10 mouse cellular contexts compared by ENCODE assay signal in the genomic region with DNA sequence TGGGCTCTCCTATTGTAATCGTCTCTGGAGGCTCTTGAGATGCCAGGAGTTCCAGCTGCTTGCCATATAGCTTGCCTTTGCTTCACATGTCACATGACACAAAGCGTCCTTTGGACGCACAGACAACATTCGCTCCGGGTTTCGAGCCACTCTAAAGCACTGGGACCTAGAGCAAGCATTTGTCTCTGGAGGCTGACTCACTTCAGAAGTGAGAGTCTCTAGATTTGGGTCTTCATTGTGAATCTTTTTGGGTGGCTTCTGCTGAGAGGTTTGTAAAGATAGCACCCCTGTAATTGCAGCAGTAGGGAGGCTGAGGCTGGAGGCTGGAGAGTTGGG. TPM values are rescaled to one million over a fixed set of nuclear protein-coding genes. Genes with fewer than 3 reads are reported as not detected.
DNase-seq lines count a peak whose midpoint lies in the region; ATAC-seq and TF ChIP-seq lines count a peak whose summit lies in the region.
"Had no signal": no experiment of that assay in that cellular context is flagged by ENCODE, and none has a peak within 500 bp of the region (broad histone marks: within the 10 kb centered on the region; RNA-seq: fewer than 3 reads in every experiment).

No protein-coding gene starts in this region.

- H3K9me3 ChIP-seq in forebrain, embryonic 14.5 days (replicated peaks; ENCODE audit: control insufficient read depth, low read length), result no peaks in the 10 kb centered on the region
- no peaks in the 10 kb centered on the region for H3K9me3 ChIP-seq in forebrain, embryonic 15.5 days
- H3K9me3 ChIP-seq in embryonic facial prominence, embryonic 15.5 days (replicated peaks), result no peaks in the 10 kb centered on the region
- H3K9me3 ChIP-seq in midbrain, embryonic 14.5 days (ENCODE audit: control insufficient read depth, low read length), result no peaks in the 10 kb centered on the region

- H3K36me3 ChIP-seq in forebrain, embryonic 14.5 days (ENCODE audit: control insufficient read depth, insufficient read depth, low read length), result no peaks in the 10 kb centered on the region
- H3K36me3 ChIP-seq in forebrain, embryonic 15.5 days, result no peaks in the 10 kb centered on the region
- 0 out of 2 replicates have a peak, but pooled peaks cover 4% of the 10 kb centered on the region for H3K36me3 ChIP-seq in embryonic facial prominence, embryonic 15.5 days
- peaks cover 3% of the 10 kb centered on the region for H3K36me3 ChIP-seq in midbrain, embryonic 14.5 days (ENCODE audit: control insufficient read depth, insufficient read depth, low read length)

- no peaks in the 10 kb centered on the region for H3K27me3 ChIP-seq in forebrain, embryonic 14.5 days (replicated peaks; ENCODE audit: control insufficient read depth, insufficient read depth, low read length)
- no peaks in the 10 kb centered on the region for H3K27me3 ChIP-seq in forebrain, embryonic 15.5 days
- no peaks in the 10 kb centered on the region for H3K27me3 ChIP-seq in embryonic facial prominence, embryonic 15.5 days
- no peaks in the 10 kb centered on the region for H3K27me3 ChIP-seq in midbrain, embryonic 14.5 days (ENCODE audit: control insufficient read depth, insufficient read depth, low read length)

- DNase-seq in forebrain, embryonic 14.5 days (ENCODE audit: low spot score), result no peak
- no peak for DNase-seq in layer of hippocampus, adult 2 months (ENCODE audit: low spot score in 2 of 2)
- no peak for DNase-seq in layer of hippocampus, postnatal 36 days
- DNase-seq in midbrain, embryonic 14.5 days, result no peak
- no peak for DNase-seq in gastrocnemius, adult 8-10 months (ENCODE audit: low spot score in 2 of 2)
- DNase-seq in right cerebral cortex, postnatal 36 days (ENCODE audit: low spot score in 2 of 2), result no peak
- DNase-seq: adrenal gland, adult 2 months; cerebellum, adult 2 months had no signal

- no peak for TF ChIP-seq CTCF in layer of hippocampus, adult 2 months (conservative IDR thresholded peaks at IDR 0.05)

- 0 out of 2 replicates have a peak overlapping the region, but pooled peaks have one; percentile 54 for H3K27ac ChIP-seq in forebrain, embryonic 14.5 days (ENCODE audit: low read depth, low read length)
- H3K27ac ChIP-seq in forebrain, embryonic 15.5 days (replicated peaks), result no peak overlapping the region
- peak overlapping the region; percentile 94 for H3K27ac ChIP-seq in layer of hippocampus, adult 2 months
- H3K27ac ChIP-seq in embryonic facial prominence, embryonic 15.5 days (replicated peaks), result 0 out of 2 replicates have a peak overlapping the region, but pooled peaks have one; percentile 83
- 0 out of 2 replicates have a peak overlapping the region, but pooled peaks have one; percentile 74 for H3K27ac ChIP-seq in midbrain, embryonic 14.5 days (replicated peaks; ENCODE audit: low read depth, low read length)

- no peak for ATAC-seq in forebrain, embryonic 14.5 days
- ATAC-seq in forebrain, embryonic 15.5 days (replicated peaks), result no peak
- ATAC-seq in embryonic facial prominence, embryonic 15.5 days (ENCODE audit: insufficient number of reproducible peaks, low FRiP score, low TSS enrichment, low read depth), result no peak
- ATAC-seq in midbrain, embryonic 14.5 days (ENCODE audit: low FRiP score, low TSS enrichment), result no peak

- 92% methylated on average over 6 of the region's 6 CpGs for WGBS in forebrain, embryonic 14.5 days
- 91% methylated on average over 6 of the region's 6 CpGs for WGBS in forebrain, embryonic 15.5 days
- 88% methylated on average over 6 of the region's 6 CpGs for WGBS in embryonic facial prominence, embryonic 15.5 days
- WGBS in midbrain, embryonic 14.5 days, result 92% methylated on average over 6 of the region's 6 CpGs

- peaks cover 23% of the 10 kb centered on the region for H3K4me1 ChIP-seq in forebrain, embryonic 14.5 days (ENCODE audit: control insufficient read depth, insufficient read depth, low read length)
- H3K4me1 ChIP-seq in forebrain, embryonic 15.5 days, result peaks cover 44% of the 10 kb centered on the region
- H3K4me1 ChIP-seq in embryonic facial prominence, embryonic 15.5 days, result peaks cover 46% of the 10 kb centered on the region
- peaks cover 32% of the 10 kb centered on the region for H3K4me1 ChIP-seq in midbrain, embryonic 14.5 days (ENCODE audit: control insufficient read depth, insufficient read depth, low read length)

- H3K4me3 ChIP-seq in forebrain, embryonic 14.5 days (ENCODE audit: low read depth, low read length), result no peak overlapping the region
- H3K4me3 ChIP-seq in forebrain, embryonic 15.5 days, result no peak overlapping the region
- no peak overlapping the region for H3K4me3 ChIP-seq in layer of hippocampus, adult 2 months
- H3K4me3 ChIP-seq in embryonic facial prominence, embryonic 15.5 days (replicated peaks), result no peak overlapping the region
- H3K4me3 ChIP-seq in midbrain, embryonic 14.5 days (replicated peaks; ENCODE audit: low read depth, low read length), result no peak overlapping the region

- H3K4me2 ChIP-seq in forebrain, embryonic 14.5 days (ENCODE audit: low read length), result no peak overlapping the region
- no peak overlapping the region for H3K4me2 ChIP-seq in forebrain, embryonic 15.5 days (replicated peaks)
- H3K4me2 ChIP-seq in embryonic facial prominence, embryonic 15.5 days (replicated peaks), result no peak overlapping the region
- H3K4me2 ChIP-seq in midbrain, embryonic 14.5 days (ENCODE audit: low read length), result no peak overlapping the region

- no peak overlapping the region for H3K9ac ChIP-seq in forebrain, embryonic 14.5 days (ENCODE audit: low read length)
- H3K9ac ChIP-seq in forebrain, embryonic 15.5 days (replicated peaks), result no peak overlapping the region
- no peak overlapping the region for H3K9ac ChIP-seq in embryonic facial prominence, embryonic 15.5 days
- no peak overlapping the region for H3K9ac ChIP-seq in midbrain, embryonic 14.5 days (replicated peaks; ENCODE audit: low read length)

RNA-seq across cellular contexts. Expression of a gene that starts 1.6 kb away (rescaled TPM):
- 238 and 265 TPM in 2 replicates for polyA plus RNA-seq in forebrain, embryonic 14.5 days (2014; fragmentation: Nextera tagmentation; extraction: Ambion mirVana)
- 267 and 269 TPM in 2 replicates for polyA plus RNA-seq in forebrain, embryonic 15.5 days (2015; fragmentation: Nextera tagmentation; extraction: Ambion mirVana)
- total RNA-seq in layer of hippocampus, adult 2 months (2021), result 100 to 1,000 TPM; 216 to 232 TPM
- 100 to 1,000 TPM; 208 to 231 TPM for total RNA-seq in layer of hippocampus, postnatal 36 days (2021)
- 292 and 294 TPM in 2 replicates for polyA plus RNA-seq in embryonic facial prominence, embryonic 15.5 days (2015; fragmentation: Nextera tagmentation; extraction: Ambion mirVana)
- polyA plus RNA-seq in midbrain, embryonic 14.5 days (2014; fragmentation: Nextera tagmentation; extraction: Ambion mirVana), result 286 and 299 TPM in 2 replicates
- 100 to 1,000 TPM; 163 to 176 (median 172) TPM for total RNA-seq in gastrocnemius, adult 8-10 months (2022)

RNA-seq across cellular contexts. Expression of a gene that starts 27.8 kb away (rescaled TPM):
- polyA plus RNA-seq in forebrain, embryonic 14.5 days (2014; fragmentation: Nextera tagmentation; extraction: Ambion mirVana), result 5.4 and 6.8 TPM in 2 replicates
- 8.6 and 12.3 TPM in 2 replicates for polyA plus RNA-seq in forebrain, embryonic 15.5 days (2015; fragmentation: Nextera tagmentation; extraction: Ambion mirVana)
- total RNA-seq in layer of hippocampus, adult 2 months (2021), result 10 to 100 TPM; 36.5 to 44.2 TPM
- 10 to 100 TPM; 39.4 to 47.0 TPM for total RNA-seq in layer of hippocampus, postnatal 36 days (2021)
- polyA plus RNA-seq in embryonic facial prominence, embryonic 15.5 days (2015; fragmentation: Nextera tagmentation; extraction: Ambion mirVana), result 6.1 and 10.0 TPM in 2 replicates
- polyA plus RNA-seq in midbrain, embryonic 14.5 days (2014; fragmentation: Nextera tagmentation; extraction: Ambion mirVana), result 8.0 and 11.5 TPM in 2 replicates
- 10 to 100 TPM in 2 of 4 experiments, 1 to 10 TPM in 2; 5.9 to 14.3 (median 9.0) TPM for total RNA-seq in gastrocnemius, adult 8-10 months (2022)

RNA-seq across cellular contexts. Expression of a gene that starts 55.2 kb away (rescaled TPM):
- polyA plus RNA-seq in forebrain, embryonic 14.5 days (2014; fragmentation: Nextera tagmentation; extraction: Ambion mirVana), result 0.11 and 0.38 TPM in 2 replicates
- polyA plus RNA-seq in forebrain, embryonic 15.5 days (2015; fragmentation: Nextera tagmentation; extraction: Ambion mirVana), result 1.6 and 1.8 TPM in 2 replicates
- 10 to 100 TPM; 25.8 to 32.0 TPM for total RNA-seq in layer of hippocampus, adult 2 months (2021)
- 10 to 100 TPM; 32.6 to 34.3 TPM for total RNA-seq in layer of hippocampus, postnatal 36 days (2021)
- polyA plus RNA-seq in embryonic facial prominence, embryonic 15.5 days (2015; fragmentation: Nextera tagmentation; extraction: Ambion mirVana), result 41.9 and 42.0 TPM in 2 replicates
- polyA plus RNA-seq in midbrain, embryonic 14.5 days (2014; fragmentation: Nextera tagmentation; extraction: Ambion mirVana), result 1.4 TPM in 2 replicates
- total RNA-seq in gastrocnemius, adult 8-10 months (2022), result 100 to 1,000 TPM in 2 of 4 experiments, 10 to 100 TPM in 2; 75.3 to 167 (median 96.4) TPM

RNA-seq across cellular contexts. Expression of a gene that starts 56.1 kb away (rescaled TPM):
- polyA plus RNA-seq in forebrain, embryonic 14.5 days (2014; fragmentation: Nextera tagmentation; extraction: Ambion mirVana), result 21.3 and 24.8 TPM in 2 replicates
- polyA plus RNA-seq in forebrain, embryonic 15.5 days (2015; fragmentation: Nextera tagmentation; extraction: Ambion mirVana), result 30.1 and 31.5 TPM in 2 replicates
- 10 to 100 TPM; 43.6 to 46.9 TPM for total RNA-seq in layer of hippocampus, adult 2 months (2021)
- total RNA-seq in layer of hippocampus, postnatal 36 days (2021), result 10 to 100 TPM; 46.2 to 51.6 TPM
- 43.7 and 44.3 TPM in 2 replicates for polyA plus RNA-seq in embryonic facial prominence, embryonic 15.5 days (2015; fragmentation: Nextera tagmentation; extraction: Ambion mirVana)
- polyA plus RNA-seq in midbrain, embryonic 14.5 days (2014; fragmentation: Nextera tagmentation; extraction: Ambion mirVana), result 28.8 and 29.9 TPM in 2 replicates
- 10 to 100 TPM; 11.8 to 13.1 (median 12.5) TPM for total RNA-seq in gastrocnemius, adult 8-10 months (2022)

Comparison
In these comparisons a context has a peak if more than half of its experiments do, and no peak if none do; other contexts are left out.
1. RNA of a gene that starts 55.2 kb away (polyA plus RNA-seq): 41.9 to 42.0 TPM in embryonic facial prominence, embryonic 15.5 days; 1.6 to 1.8 TPM in forebrain, embryonic 15.5 days, 1.4 TPM in midbrain, embryonic 14.5 days and 0.11 to 0.38 TPM in forebrain, embryonic 14.5 days; every median in the first group is over 10 times any median in the second.